8 mouse cellular contexts compared by ENCODE assay signal in the genomic region with DNA sequence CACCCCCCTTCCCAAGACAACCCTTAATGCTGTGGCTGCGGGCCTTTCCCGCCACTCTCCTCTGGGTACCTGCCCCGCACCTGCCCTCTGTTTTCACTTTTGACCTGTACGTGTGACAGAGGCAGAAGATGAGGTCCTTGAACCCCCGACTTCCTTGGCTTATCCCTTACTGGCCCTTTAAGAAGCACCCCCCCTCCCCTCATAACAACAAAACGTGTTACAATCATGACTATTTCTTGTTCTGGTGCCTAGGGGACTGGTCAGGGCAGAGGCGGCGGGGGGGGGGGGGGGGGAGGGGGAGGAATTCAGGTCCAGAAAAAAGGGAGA. TPM values are rescaled to one million over a fixed set of nuclear protein-coding genes. Genes with fewer than 3 reads are reported as not detected.
DNase-seq lines count a peak whose midpoint lies in the region; ATAC-seq and TF ChIP-seq lines count a peak whose summit lies in the region.

No protein-coding gene starts in this region.

- TF ChIP-seq CTCF in thymus, adult 2 months (IDR thresholded peaks at IDR 0.05; ENCODE audit: borderline replicate concordance, control insufficient read depth, extremely low read depth, insufficient read depth, low read length, poor library complexity) = no peak
- no peak for TF ChIP-seq CTCF in stomach, postnatal 0 days (IDR thresholded peaks at IDR 0.05; ENCODE audit: low read depth)

- DNase-seq in thymus, adult 2 months = no peak
- no peak for DNase-seq in thymus, postnatal 0 days (ENCODE audit: low spot score)
- DNase-seq in stomach, postnatal 0 days (ENCODE audit: low spot score) = no peak
- no peak for DNase-seq in spleen, postnatal 14 days (ENCODE audit: low spot score in 2 of 2)

- H3K36me3 ChIP-seq in erythroblast, embryonic 14.5 days (ENCODE audit: control insufficient read depth) = peaks cover 3% of the 10 kb centered on the region; the same call in 1 of the 2 replicates
- H3K36me3 ChIP-seq in thymus, adult 2 months (ENCODE audit: control insufficient read depth, insufficient read depth, low read length) = no peaks in the 10 kb centered on the region; the same call in 1 of the 2 replicates
- peaks cover 37% of the 10 kb centered on the region for H3K36me3 ChIP-seq in limb, embryonic 15.5 days
- H3K36me3 ChIP-seq in stomach, postnatal 0 days (ENCODE audit: control insufficient read depth, insufficient read depth, low read length) = peaks cover 5% of the 10 kb centered on the region; the same call in 1 of the 2 replicates

- H3K9ac ChIP-seq in limb, embryonic 15.5 days = peak overlapping the region; percentile 71
- H3K9ac ChIP-seq in stomach, postnatal 0 days (ENCODE audit: low read length) = peak overlapping the region; percentile 75

- H3K4me1 ChIP-seq in erythroblast, embryonic 14.5 days (ENCODE audit: control insufficient read depth) = peaks cover 14% of the 10 kb centered on the region
- H3K4me1 ChIP-seq in thymus, adult 2 months (replicated peaks; ENCODE audit: control insufficient read depth, insufficient read depth, low read length) = peaks cover 45% of the 10 kb centered on the region
- peaks cover 54% of the 10 kb centered on the region for H3K4me1 ChIP-seq in limb, embryonic 15.5 days
- H3K4me1 ChIP-seq in stomach, postnatal 0 days (replicated peaks; ENCODE audit: control insufficient read depth, insufficient read depth) = 0 out of 2 replicates have a peak, but pooled peaks cover 11% of the 10 kb centered on the region

- peaks cover 7% of the 10 kb centered on the region; the same call in 1 of the 2 replicates for H3K9me3 ChIP-seq in erythroblast, embryonic 14.5 days (ENCODE audit: control insufficient read depth, low read length)
- H3K9me3 ChIP-seq in limb, embryonic 15.5 days = no peaks in the 10 kb centered on the region
- no peaks in the 10 kb centered on the region for H3K9me3 ChIP-seq in stomach, postnatal 0 days (ENCODE audit: control insufficient read depth, low read length)

- TF ChIP-seq EP300 in stomach, postnatal 0 days (optimal IDR thresholded peaks at IDR 0.05) = no peak

- peak overlapping the region; percentile 69 for H3K4me2 ChIP-seq in limb, embryonic 15.5 days
- H3K4me2 ChIP-seq in stomach, postnatal 0 days (replicated peaks; ENCODE audit: low read depth) = peak overlapping the region; percentile 89

- no peak for ATAC-seq in erythroblast, adult 5-6 weeks (replicated peaks; ENCODE audit: low FRiP score, poor library complexity, severe bottlenecking)
- ATAC-seq in limb, embryonic 15.5 days (ENCODE audit: insufficient number of reproducible peaks, low FRiP score, low TSS enrichment, low read depth) = no peak
- no peak for ATAC-seq in stomach, postnatal 0 days (ENCODE audit: low FRiP score, low TSS enrichment)
- no peak for ATAC-seq in frontal cortex, adult (ENCODE audit: low TSS enrichment)

- peaks cover 84% of the 10 kb centered on the region for H3K27me3 ChIP-seq in erythroblast, embryonic 14.5 days (ENCODE audit: control insufficient read depth)
- H3K27me3 ChIP-seq in thymus, adult 2 months (ENCODE audit: control insufficient read depth, insufficient read depth, low read length) = no peaks in the 10 kb centered on the region
- H3K27me3 ChIP-seq in limb, embryonic 15.5 days = peaks cover 17% of the 10 kb centered on the region
- H3K27me3 ChIP-seq in stomach, postnatal 0 days (ENCODE audit: control insufficient read depth, insufficient read depth, low read length) = no peaks in the 10 kb centered on the region

- WGBS in thymus, adult 2 months = 4% methylated on average over 8 of the region's 8 CpGs
- WGBS in limb, embryonic 15.5 days = 0% methylated on average over 6 of the region's 8 CpGs
- 2% methylated on average over 6 of the region's 8 CpGs for WGBS in stomach, postnatal 0 days

- H3K27ac ChIP-seq in thymus, adult 2 months (ENCODE audit: control insufficient read depth, insufficient read depth, low read length) = no peak overlapping the region; the same call in 1 of the 2 replicates
- H3K27ac ChIP-seq in limb, embryonic 15.5 days = peak overlapping the region; percentile 84
- H3K27ac ChIP-seq in stomach, postnatal 0 days (replicated peaks) = peak overlapping the region; percentile 84; the same call in 1 of the 2 replicates

- peak overlapping the region; percentile 41 for H3K4me3 ChIP-seq in erythroblast, embryonic 14.5 days (replicated peaks)
- H3K4me3 ChIP-seq in thymus, adult 2 months (ENCODE audit: control insufficient read depth, insufficient read depth, low read length) = peak overlapping the region; percentile 74
- peak overlapping the region; percentile 87 for H3K4me3 ChIP-seq in limb, embryonic 15.5 days
- H3K4me3 ChIP-seq in stomach, postnatal 0 days (ENCODE audit: low read depth, low read length) = peak overlapping the region; percentile 75

- TF ChIP-seq POLR2A in thymus, adult 2 months (IDR thresholded peaks at IDR 0.05; ENCODE audit: control insufficient read depth, extremely low read depth, insufficient read depth, low read length, poor library complexity) = no peak

RNA-seq across cellular contexts. Expression of gene Mllt6, which starts 1.1 kb away (rescaled TPM):
- polyA plus RNA-seq in erythroblast, embryonic 14.5 days (2012) = 0.05 and 0.07 TPM in 2 replicates
- total RNA-seq in erythroblast, adult 5-6 weeks (2015; ENCODE audit: low replicate concordance) = 1.2 and 1.9 TPM in 2 replicates
- total RNA-seq in erythroblast, adult 5-6 weeks (2017; ENCODE audit: low replicate concordance) = 1.5 and 3.9 TPM in 2 replicates
- polyA plus RNA-seq in thymus, adult 2 months (2012; rRNA removed) = 89.5 and 99.1 TPM in 2 replicates
- 1.9 and 2.4 TPM in 2 replicates for polyA plus RNA-seq in thymus, postnatal 0 days (2015; fragmentation: Nextera tagmentation; extraction: Ambion mirVana)
- 2.4 and 2.6 TPM in 2 replicates for polyA plus RNA-seq in limb, embryonic 15.5 days (2015; fragmentation: Nextera tagmentation; extraction: Ambion mirVana)
- polyA plus RNA-seq in stomach, postnatal 0 days (2015; fragmentation: Nextera tagmentation; extraction: Ambion mirVana) = 1.1 TPM in 2 replicates

RNA-seq across cellular contexts. Expression of gene Cisd3, which starts 21.3 kb away (rescaled TPM):
- polyA plus RNA-seq in erythroblast, embryonic 14.5 days (2012) = not detected in 2 replicates
- total RNA-seq in erythroblast, adult 5-6 weeks (2015; ENCODE audit: low replicate concordance) = 2.3 TPM in 1 of 2 replicates, not detected in the other
- total RNA-seq in erythroblast, adult 5-6 weeks (2017; ENCODE audit: low replicate concordance) = 1.7 TPM in 1 of 2 replicates, not detected in the other
- 24.9 and 25.3 TPM in 2 replicates for polyA plus RNA-seq in thymus, adult 2 months (2012; rRNA removed)
- 35.0 and 40.4 TPM in 2 replicates for polyA plus RNA-seq in thymus, postnatal 0 days (2015; fragmentation: Nextera tagmentation; extraction: Ambion mirVana)
- polyA plus RNA-seq in limb, embryonic 15.5 days (2015; fragmentation: Nextera tagmentation; extraction: Ambion mirVana) = 13.5 and 18.6 TPM in 2 replicates
- polyA plus RNA-seq in stomach, postnatal 0 days (2015; fragmentation: Nextera tagmentation; extraction: Ambion mirVana) = 44.2 TPM in 2 replicates

RNA-seq across cellular contexts. Expression of gene Epop, which starts 34.8 kb away (rescaled TPM):
- 0.13 and 0.18 TPM in 2 replicates for polyA plus RNA-seq in erythroblast, embryonic 14.5 days (2012)
- total RNA-seq in erythroblast, adult 5-6 weeks (2015; ENCODE audit: low replicate concordance) = 0.58 TPM in 1 of 2 replicates, not detected in the other
- total RNA-seq in erythroblast, adult 5-6 weeks (2017; ENCODE audit: low replicate concordance) = not detected in 2 replicates
- 5.6 and 8.4 TPM in 2 replicates for polyA plus RNA-seq in thymus, adult 2 months (2012; rRNA removed)
- polyA plus RNA-seq in thymus, postnatal 0 days (2015; fragmentation: Nextera tagmentation; extraction: Ambion mirVana) = 1.8 and 2.2 TPM in 2 replicates
- 1.9 and 3.2 TPM in 2 replicates for polyA plus RNA-seq in limb, embryonic 15.5 days (2015; fragmentation: Nextera tagmentation; extraction: Ambion mirVana)
- 9.7 and 10.8 TPM in 2 replicates for polyA plus RNA-seq in stomach, postnatal 0 days (2015; fragmentation: Nextera tagmentation; extraction: Ambion mirVana)

RNA-seq across cellular contexts. Expression of gene Pcgf2, which starts 36.0 kb away (rescaled TPM):
- 0.10 and 0.35 TPM in 2 replicates for polyA plus RNA-seq in erythroblast, embryonic 14.5 days (2012)
- 0.77 TPM in 1 of 2 replicates, not detected in the other for total RNA-seq in erythroblast, adult 5-6 weeks (2015; ENCODE audit: low replicate concordance)
- not detected in 2 replicates for total RNA-seq in erythroblast, adult 5-6 weeks (2017; ENCODE audit: low replicate concordance)
- 22.6 and 28.2 TPM in 2 replicates for polyA plus RNA-seq in thymus, adult 2 months (2012; rRNA removed)
- polyA plus RNA-seq in thymus, postnatal 0 days (2015; fragmentation: Nextera tagmentation; extraction: Ambion mirVana) = 4.8 and 5.4 TPM in 2 replicates
- polyA plus RNA-seq in limb, embryonic 15.5 days (2015; fragmentation: Nextera tagmentation; extraction: Ambion mirVana) = 13.1 and 14.7 TPM in 2 replicates
- polyA plus RNA-seq in stomach, postnatal 0 days (2015; fragmentation: Nextera tagmentation; extraction: Ambion mirVana) = 5.9 and 6.6 TPM in 2 replicates

RNA-seq across cellular contexts. Expression of gene Psmb3, which starts 38.9 kb away (rescaled TPM):
- 2.3 and 8.3 TPM in 2 replicates for polyA plus RNA-seq in erythroblast, embryonic 14.5 days (2012)
- total RNA-seq in erythroblast, adult 5-6 weeks (2015; ENCODE audit: low replicate concordance) = 32.4 and 40.3 TPM in 2 replicates
- 37.0 and 48.2 TPM in 2 replicates for total RNA-seq in erythroblast, adult 5-6 weeks (2017; ENCODE audit: low replicate concordance)
- 421 and 477 TPM in 2 replicates for polyA plus RNA-seq in thymus, adult 2 months (2012; rRNA removed)
- polyA plus RNA-seq in thymus, postnatal 0 days (2015; fragmentation: Nextera tagmentation; extraction: Ambion mirVana) = 711 and 747 TPM in 2 replicates
- 413 and 414 TPM in 2 replicates for polyA plus RNA-seq in limb, embryonic 15.5 days (2015; fragmentation: Nextera tagmentation; extraction: Ambion mirVana)
- 405 and 438 TPM in 2 replicates for polyA plus RNA-seq in stomach, postnatal 0 days (2015; fragmentation: Nextera tagmentation; extraction: Ambion mirVana)

Comparison
In these comparisons a context has a peak if more than half of its experiments do, and no peak if none do; other contexts are left out.
1. RNA of gene Mllt6, which starts 1.1 kb away (polyA plus RNA-seq): 89.5 to 99.1 TPM in thymus, adult 2 months; 2.4 to 2.6 TPM in limb, embryonic 15.5 days, 1.9 to 2.4 TPM in thymus, postnatal 0 days, 1.1 TPM in stomach, postnatal 0 days and 0.05 to 0.07 TPM in erythroblast, embryonic 14.5 days; every median in the first group is over 10 times any median in the second.
2. RNA of gene Cisd3, which starts 21.3 kb away (polyA plus RNA-seq): 44.2 TPM in stomach, postnatal 0 days, 35.0 to 40.4 TPM in thymus, postnatal 0 days, 24.9 to 25.3 TPM in thymus, adult 2 months and 13.5 to 18.6 TPM in limb, embryonic 15.5 days; not detected in erythroblast, embryonic 14.5 days; every median in the first group is over 10 times any median in the second.
3. Peak in every context shown above with its lines, with median percentiles within 50 percentile points of each other: H3K4me3 ChIP-seq.